Mouse (Mus musculus): Measurements from ENCODE around the gene Plekhs1. TPM values are rescaled to one million over a fixed set of nuclear protein-coding genes. Genes with fewer than 3 reads are reported as not detected.
A peak's percentile ranks its signal among the peaks of the same experiment; 100 is the strongest.

Gene Plekhs1
- total RNA-seq (2021) = not detected
- long read RNA-seq, experiment 1 = 0 reads
- long read RNA-seq, experiment 2 = 0 reads

- DNase-seq (ENCODE audit: low spot score in 2 of 2) = no peak
These were observed at the start of gene Plekhs1 for GRCm38 (mm10) chr19:56461522-56462101. Plekhs1 (plus strand) TSS chr19:56461640.

DNA sequence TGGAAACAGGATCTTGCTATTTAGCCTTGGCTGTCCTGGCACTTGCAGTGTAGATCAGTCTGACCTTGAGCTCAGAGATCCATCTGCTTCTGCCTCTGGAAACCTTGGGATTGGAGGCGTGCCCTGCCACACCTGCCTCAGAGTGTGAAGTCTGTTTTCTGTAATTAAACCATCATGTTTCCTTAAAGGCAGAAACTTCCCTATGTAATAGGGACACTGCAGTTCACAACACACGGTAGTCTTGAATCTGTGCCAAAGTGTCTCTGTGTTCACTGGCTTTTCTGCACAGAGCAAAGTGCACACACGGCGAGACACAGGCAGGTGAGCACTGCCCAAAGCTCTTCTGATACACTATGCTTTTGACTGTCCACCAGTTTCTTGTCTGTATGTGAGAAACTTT is 43.0 kb upstream of the Plekhs1 start:
- no peak for DNase-seq (ENCODE audit: low spot score in 2 of 2)

GRCm38 (mm10) chr19:56419452-56419851 is 42.0 kb upstream of the Plekhs1 start:
- no peak for DNase-seq (ENCODE audit: low spot score in 2 of 2)

GRCm38 (mm10) chr19:56420345-56420744 is 41.1 kb upstream of the Plekhs1 start:
- no peak for DNase-seq (ENCODE audit: low spot score in 2 of 2)

DNA sequence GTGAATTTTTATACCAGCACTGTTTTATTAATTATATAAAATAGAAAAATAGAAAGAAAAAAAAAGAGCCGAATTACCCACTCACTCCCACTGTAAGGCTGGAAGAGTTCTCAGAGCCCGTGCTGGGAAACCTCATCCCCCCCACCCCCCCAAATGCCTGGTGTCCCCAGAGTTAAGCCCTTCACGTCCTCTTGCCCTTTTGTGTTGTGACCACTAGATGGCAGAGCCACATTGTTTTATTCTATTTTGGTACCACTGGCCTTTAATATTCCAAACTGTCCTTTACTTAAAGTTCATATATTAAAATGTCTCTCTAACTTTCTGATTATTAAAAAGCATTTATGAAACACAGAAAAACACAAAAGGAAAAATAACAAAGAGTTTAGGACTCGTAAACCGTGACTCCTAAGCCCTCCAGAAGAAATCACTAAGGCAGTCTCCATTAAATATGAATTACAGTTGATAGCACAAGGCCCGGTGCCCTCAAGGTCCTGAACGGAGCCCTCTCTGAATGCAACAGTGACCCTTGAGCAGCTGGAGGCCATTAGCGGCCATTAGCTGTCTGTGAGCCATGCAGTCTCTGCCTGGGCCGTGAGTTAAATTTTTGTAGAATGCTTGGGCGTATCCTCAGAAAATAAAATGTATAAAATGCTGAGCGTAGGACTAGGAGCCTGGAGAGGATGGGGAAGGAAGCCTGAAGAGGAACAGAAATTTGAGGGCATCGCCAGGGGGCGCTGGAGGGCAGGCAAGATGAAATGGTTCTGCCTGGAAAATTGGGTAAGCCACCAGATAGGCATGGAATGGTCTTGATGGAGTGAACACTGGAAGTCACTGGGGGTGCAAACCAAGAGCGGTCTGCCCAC is 38.7 kb upstream of the Plekhs1 start:
- DNase-seq (ENCODE audit: low spot score in 2 of 2) = peak; percentile 89

GRCm38 (mm10) chr19:56423370-56423769 is 38.1 kb upstream of the Plekhs1 start:
- DNase-seq (ENCODE audit: low spot score in 2 of 2) = no peak

GRCm38 (mm10) chr19:56424606-56425395 is 36.6 kb upstream of the Plekhs1 start:
- no peak for DNase-seq (ENCODE audit: low spot score in 2 of 2)

GRCm38 (mm10) chr19:56425492-56425891 is 35.9 kb upstream of the Plekhs1 start:
- DNase-seq (ENCODE audit: low spot score in 2 of 2) = no peak

DNA sequence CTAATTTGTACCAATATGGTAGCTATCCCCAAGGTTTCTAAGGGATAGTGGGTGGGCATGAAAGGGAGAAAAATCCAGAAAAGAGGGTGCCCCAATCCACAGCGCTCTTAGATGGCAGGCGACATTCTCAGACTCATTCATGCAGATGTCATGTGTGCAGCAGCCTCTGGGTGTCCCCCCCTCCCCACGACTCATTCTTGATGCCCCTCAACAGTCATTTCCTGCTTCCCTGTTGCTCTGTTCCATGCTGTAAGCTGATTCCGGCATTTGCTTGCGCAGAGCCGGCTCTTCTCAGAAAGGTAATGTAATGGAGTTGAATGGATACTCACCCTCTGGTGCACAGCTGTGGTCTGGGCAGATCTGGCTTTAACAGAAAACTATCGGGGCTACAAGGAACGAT is 31.1 kb upstream of the Plekhs1 start:
- DNase-seq (ENCODE audit: low spot score in 2 of 2) = no peak

GRCm38 (mm10) chr19:56432706-56433105 is 28.7 kb upstream of the Plekhs1 start:
- DNase-seq (ENCODE audit: low spot score in 2 of 2) = no peak

- DNase-seq (ENCODE audit: low spot score in 2 of 2) = no peak
These were observed 27.9 kb upstream of the Plekhs1 start for GRCm38 (mm10) chr19:56433581-56433980.

GRCm38 (mm10) chr19:56436380-56436779 is 25.1 kb upstream of the Plekhs1 start:
- DNase-seq (ENCODE audit: low spot score in 2 of 2) = no peak

DNA sequence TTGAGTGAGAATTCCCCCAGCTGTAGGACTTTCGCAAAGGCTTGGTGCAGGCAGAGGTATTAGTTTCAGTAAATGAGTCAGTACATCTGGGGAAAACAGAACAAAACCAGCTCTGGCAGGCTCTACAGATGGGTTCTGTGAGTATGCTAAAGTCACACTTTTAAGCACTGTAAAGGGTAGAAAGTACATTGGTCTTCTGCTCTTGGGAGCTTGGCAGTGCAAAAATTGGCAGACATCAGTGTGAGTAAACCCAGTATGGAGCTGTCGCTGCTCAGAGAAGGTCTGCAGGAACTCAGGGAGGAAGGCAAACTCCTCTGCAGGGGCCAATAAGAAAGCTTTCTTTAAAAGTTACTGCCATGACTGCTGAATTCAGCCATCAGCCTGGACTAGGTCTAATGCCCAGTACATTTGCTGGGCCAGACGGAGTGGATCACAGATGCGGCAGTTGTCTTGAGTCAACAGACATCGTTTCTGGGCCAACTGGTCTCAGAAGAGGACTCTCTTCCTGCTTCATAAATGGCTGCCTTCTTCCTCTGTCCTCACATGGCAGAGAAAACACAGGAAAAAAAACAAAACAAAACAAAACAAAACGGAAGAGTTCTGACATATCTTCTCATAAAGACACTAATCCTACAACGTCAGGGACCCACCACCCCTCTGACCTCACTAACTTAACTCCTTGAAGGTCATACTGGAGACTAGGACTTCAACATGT is 22.9 kb upstream of the Plekhs1 start:
- no peak for DNase-seq (ENCODE audit: low spot score in 2 of 2)

GRCm38 (mm10) chr19:56439072-56439434 is 22.4 kb upstream of the Plekhs1 start:
- no peak for DNase-seq (ENCODE audit: low spot score in 2 of 2)

DNA sequence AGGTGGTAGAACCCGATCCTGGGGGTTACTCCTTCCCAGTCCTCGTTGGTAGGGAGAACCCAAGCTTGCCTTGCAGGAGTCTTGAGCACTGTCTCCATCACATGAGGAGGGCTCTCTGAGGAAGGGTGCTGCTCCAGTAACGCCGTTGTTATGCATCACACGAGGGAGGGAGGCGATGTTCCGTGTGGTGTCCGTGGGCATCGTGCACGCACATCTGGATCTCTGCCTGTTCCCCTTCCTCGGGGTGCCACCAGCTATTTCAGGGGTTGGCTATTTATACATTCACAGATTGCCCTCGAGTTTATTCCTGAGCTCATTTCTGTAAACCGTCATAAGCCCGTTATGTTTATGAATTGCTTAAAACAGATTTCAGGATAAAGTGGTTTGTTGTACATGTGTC is 18.0 kb upstream of the Plekhs1 start:
- no peak for DNase-seq (ENCODE audit: low spot score in 2 of 2)

- DNase-seq (ENCODE audit: low spot score in 2 of 2) = no peak
These were observed 12.7 kb upstream of the Plekhs1 start for GRCm38 (mm10) chr19:56448784-56449183.

GRCm38 (mm10) chr19:56449537-56449936 is 11.9 kb upstream of the Plekhs1 start:
- DNase-seq (ENCODE audit: low spot score in 2 of 2) = no peak

GRCm38 (mm10) chr19:56450892-56451291 is 10.5 kb upstream of the Plekhs1 start:
- no peak for DNase-seq (ENCODE audit: low spot score in 2 of 2)

DNA sequence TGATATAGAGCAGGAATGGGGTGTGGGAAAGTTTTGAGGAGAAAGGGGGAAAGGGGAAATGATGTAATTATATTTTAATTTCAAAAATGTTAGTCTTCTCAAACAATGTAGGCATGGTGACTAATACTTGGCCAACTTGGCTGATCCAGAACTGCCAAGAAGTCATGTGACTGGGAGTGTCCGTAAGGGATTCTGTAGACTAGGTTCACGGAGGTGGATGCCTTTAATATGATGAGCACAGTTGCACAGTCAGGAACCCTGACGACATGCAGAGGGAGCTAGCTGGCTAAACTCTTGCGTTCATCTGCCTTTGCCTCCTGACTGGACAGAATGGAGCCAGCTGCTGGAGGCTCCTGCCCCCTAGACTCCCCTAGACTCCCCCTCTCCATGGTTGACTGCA is 9.6 kb upstream of the Plekhs1 start:
- no peak for DNase-seq (ENCODE audit: low spot score in 2 of 2)

- DNase-seq (ENCODE audit: low spot score in 2 of 2) = no peak
These were observed 9.0 kb upstream of the Plekhs1 start for GRCm38 (mm10) chr19:56452421-56452820.

DNA sequence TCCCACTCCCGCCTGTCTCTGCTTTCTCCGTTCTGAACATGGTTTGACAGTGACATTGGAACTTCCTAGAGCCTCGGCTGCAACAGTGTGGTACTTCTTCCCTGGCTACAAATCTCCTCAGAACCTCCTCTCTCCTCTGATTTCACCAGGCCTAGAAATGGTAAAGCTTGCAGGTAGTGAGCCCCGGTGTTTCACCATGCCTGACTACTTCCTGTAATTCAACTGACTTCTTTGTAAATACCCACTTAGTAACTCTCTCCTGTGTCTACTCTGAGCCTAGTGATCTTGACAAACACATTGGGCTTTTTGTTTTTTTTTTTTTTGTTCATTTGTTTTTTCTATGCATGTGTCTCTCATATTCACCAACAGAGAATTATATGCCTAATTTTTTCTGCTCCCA is 6.6 kb upstream of the Plekhs1 start:
- DNase-seq (ENCODE audit: low spot score in 2 of 2) = no peak
